Mouse (Mus musculus) kidney, postnatal 36 days (tissue): ENCODE measurements at regions not wholly inside any gene's neighbourhood (a gene's known extent, or its start where the extent isn't known, plus 50 kb on each side); places are given as distances from the start of the nearest gene placed in this dataset.

ENCODE experiments used
- DNase-seq, 2 experiments: peaks; one replicate each; pipeline ENCODE4 v3.0.0; 2021 to 2022; ENCODE audit warnings: mixed read lengths in 2 of 2

DNA sequence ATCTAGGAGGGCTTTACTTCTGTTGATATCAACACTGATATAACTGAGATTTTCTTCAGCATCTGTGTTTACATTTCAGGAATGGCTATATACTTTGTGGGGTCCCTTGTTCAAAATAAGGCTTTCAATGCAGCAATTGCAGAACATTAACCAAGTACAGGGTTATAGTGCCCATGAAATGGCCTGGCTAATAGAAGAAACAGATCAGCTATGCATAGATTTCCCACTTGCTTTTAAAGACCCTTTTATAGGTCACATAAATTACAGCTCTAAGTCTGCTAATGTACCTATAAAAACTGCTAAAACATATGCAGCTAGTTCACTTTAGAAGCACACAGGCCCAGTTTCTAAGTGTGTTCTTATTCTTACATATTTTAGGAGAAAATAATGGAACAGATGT lies 472.1 kb downstream of the Nup35 start:
- no peak for DNase-seq

DNA sequence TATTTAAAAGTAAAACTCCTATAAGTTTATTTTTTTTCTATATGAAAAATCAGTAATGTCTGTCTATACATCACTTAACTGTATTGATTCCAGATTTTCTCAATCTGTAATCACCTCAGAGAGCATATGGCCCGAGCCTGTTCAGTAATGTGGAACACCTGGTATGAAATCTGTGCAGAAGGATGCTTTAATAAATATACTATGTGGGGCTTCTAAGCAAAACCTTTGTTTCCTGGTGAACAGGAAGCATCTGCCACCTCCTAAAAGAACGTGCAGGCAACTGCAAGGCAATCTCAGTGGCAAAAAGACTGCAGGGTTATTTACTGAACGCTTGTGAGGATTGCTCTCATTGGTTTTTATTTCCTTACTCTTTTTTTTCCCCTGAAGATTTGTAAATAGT lies 488.8 kb downstream of the Nup35 start:
- DNase-seq: no peak

DNA sequence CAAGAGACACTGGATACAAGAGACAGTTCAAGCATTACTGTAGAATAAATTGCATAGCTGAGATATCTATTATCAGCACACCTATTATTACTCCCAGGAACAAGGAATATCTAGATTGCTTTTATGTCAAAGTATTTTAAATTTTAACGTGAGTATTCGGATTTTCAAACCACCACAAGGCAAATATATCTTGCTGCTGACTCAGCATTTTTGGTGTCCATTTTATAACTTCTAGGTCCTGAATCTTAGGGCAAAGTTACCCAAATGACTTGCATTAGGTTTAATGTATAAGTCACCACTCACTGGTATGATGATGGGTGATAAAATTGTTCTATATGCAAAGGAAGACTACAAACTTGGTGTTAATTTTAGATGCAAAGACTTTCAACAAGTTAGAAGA lies 501.7 kb downstream of the Nup35 start:
- DNase-seq: no peak

DNA sequence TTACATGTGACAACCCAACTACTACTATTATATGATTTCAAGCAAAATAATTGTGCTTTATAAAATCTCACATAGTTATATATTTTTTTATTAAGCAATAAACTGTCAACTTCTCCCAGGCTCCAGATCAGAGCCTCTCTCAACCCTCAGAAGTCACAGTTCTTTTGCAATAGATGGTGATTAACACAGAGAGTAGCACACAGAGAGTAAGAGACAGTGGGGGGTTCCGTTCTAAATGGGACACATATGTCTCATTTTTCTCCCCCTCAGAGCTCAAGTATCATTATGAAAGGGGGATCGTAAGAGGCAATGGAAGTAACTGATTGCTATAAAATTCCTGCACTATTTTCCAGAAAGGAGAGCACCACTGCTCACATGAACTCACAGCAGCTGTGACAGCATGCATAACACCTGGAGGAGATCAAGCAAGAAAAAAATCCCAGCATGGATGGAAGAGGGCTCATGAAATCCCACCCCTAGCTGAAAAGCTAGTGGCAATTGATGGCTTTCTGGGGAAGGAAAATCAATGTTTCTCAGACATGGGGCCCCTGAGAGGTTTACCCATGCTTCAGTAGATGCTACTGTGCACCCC lies 503.5 kb downstream of the Nup35 start:
- no peak for DNase-seq

DNA sequence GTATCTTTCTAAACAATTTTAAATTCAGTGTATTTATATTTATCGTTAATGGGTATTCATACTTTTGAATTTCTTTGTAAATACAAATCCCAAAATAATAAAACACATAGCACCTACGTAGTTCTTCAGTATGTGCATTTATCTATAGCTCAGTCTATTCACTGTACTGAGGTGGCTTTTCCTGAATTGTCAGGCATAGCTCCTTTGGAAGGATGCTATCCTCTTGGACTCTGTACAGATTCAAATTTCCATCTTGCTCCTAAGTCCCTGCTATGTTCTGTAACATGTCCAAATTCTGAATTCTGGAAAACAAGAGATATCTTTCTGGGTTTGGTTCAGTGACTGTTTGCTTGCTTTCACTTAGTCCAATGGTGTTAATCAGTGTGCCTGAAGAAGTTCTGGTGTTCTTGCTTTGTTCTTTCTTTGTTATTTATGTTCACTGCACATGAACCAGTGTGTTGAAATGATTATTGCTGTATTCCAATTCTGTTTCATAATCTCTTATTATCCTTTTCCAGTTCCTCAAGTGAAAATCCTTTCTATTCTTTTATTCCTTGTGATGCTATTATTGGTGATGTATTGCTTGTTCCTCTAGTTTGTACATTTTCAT lies 519.5 kb downstream of the Nup35 start:
- no peak for DNase-seq

DNA sequence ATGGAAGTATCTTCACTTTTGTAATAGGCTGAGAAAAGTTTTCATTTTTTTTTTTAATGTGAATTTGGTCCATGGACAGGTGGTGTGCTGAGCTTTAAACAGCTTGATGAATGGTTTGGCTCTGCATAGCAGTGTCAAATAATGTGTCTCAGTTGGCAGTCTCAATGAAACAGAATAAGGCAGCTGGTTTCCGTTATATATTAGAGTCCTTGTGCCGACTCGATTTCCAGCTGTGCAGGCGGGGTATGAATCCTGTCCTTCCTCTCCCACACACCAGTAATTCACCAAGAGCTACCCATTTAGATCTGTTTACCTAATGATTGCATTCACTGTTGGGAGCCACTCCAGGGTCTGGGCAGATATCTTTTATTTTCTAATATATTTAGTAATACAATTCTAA lies 526.6 kb downstream of the Nup35 start:
- DNase-seq: no peak

DNA sequence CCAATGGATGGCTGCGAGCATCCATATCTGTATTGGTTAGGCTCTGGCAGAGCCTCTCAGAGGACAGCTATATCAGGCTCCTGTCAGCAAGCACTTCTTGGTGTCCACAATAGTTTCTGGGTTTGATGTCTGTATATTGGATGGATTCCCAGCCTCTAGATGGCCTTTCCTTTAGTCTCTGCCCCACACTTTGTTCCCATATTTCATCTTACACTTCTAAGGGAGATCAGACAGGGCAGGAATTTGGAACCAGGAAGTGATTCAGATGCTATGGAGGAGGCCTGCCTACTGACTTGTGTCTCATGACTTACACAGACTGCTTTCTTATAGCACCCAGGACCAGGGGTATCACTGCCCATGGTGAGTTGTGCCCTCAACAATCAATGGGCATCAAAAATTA lies 529.4 kb downstream of the Nup35 start:
- DNase-seq: no peak

DNA sequence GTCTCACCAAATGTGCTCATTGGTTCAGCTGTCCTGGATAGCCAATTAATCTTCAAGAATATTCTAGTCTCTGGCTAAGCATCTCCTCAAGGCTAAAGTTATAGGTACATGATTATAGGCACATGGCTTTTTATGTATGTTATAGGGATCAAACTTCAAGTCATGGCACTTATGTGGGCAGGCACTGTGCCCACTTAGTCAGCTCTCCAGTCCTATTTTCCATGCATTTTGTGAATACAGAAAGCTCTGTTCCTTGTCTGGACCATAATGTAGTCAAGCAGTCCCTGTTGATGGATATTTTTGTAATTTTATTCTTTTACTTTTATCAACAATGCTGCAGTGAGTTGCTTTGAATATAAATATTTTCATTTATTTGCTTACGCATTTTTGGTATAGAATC lies 531.1 kb downstream of the Nup35 start:
- no peak for DNase-seq

DNA sequence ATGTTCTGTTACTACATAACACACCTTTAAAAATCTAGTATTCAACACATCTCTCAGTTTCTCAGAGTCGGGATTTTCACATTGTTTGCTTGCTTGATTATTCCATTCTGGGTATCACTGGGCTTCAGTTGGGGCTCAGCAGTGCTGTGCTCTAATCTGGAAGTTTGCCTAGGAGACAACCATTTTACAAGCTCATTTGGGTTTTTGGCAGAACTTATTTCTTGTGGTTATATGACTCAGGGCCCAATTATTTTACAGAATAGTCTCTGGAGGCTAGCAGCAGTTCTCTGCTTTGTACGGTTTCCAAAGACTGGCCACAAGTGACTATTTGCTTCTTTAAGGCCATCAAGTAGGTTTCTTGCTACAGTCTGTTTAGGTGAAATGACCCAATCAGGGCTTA lies 565.4 kb downstream of the Nup35 start:
- DNase-seq: no peak

DNA sequence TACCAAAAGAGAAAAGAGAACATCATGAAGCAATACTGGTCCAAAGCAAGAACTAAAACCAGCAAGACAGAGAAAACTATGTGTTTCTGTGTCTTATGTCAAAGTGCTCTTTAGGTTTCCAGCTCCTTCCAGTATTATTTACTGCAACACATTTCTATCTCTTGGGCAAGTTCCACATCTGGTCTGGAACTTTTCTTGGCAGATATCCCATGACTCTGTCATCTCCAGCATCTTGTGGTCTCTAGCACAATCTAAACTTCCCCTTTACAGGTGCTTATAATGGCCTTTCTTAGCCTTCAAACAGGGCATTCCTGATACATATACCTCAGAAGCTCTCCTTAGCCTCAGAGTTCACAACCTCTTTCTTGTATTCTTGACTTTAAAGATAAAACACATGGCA lies 568.9 kb downstream of the Nup35 start:
- DNase-seq: no peak

DNA sequence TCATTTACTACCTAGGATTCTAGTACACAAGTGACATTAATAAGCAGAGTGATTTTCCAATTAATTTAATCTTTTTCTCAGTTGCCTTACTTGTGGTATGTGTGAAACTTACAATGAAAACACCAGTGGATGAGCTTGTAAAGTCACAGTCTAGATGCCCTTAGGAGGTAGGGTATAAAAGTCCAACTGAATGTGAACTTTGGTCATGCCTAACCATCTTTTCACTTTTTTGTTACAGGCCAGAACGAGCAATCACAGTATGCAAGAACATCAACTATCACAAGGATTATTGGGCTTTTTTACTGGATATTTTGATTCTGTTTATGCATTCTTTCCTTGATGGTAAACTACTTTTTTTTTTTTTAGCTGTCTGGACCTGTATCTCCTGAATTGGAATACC lies 573.8 kb downstream of the Nup35 start:
- DNase-seq: peak in 1 of 2 experiments; percentile 16

DNA sequence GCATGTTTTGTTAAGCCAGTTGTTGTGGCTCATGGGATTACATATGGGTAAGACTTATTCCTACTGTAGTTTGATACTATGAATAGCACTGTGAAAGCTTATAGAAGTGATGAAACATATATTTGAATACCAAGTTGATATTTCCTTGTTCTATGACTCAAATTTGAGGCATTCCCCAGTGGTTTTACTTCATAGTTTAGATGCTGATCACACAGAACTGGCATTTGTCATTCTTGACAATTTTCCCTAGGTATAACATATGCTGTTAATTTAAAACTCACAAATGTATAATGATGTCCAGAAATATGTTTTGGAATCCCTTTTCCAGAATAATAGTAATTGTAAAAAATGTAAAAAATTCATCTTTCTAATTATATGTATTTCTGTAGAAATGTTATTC lies 583.5 kb downstream of the Nup35 start:
- DNase-seq: no peak
